Mouse (Mus musculus) kidney, adult 2 months (tissue): Measurements from ENCODE around the gene Fbxl12. TPM values are rescaled to one million over a fixed set of nuclear protein-coding genes. Genes with fewer than 3 reads are reported as not detected.

ENCODE experiments used
- DNase-seq: peaks from one replicate; pipeline ENCODE4 v3.0.0; 2021
- H3K27ac ChIP-seq: fragments of 200-500 bp; 2 replicates; pipeline ENCODE4 v1.5.1; 2012; ENCODE audit warnings: low read depth, low read length, control low read depth, inconsistent platforms; ENCODE audit not compliant: insufficient read depth
- H3K27me3 ChIP-seq: fragments of 200-500 bp; replicated peaks from 2 replicates; pipeline ENCODE4 v1.6.1; 2012; ENCODE audit warnings: mild to moderate bottlenecking, moderate library complexity, low read length, inconsistent platforms; ENCODE audit not compliant: control insufficient read depth, insufficient read depth
- H3K36me3 ChIP-seq: fragments of 200-500 bp; 2 replicates; pipeline ENCODE4 v1.6.1; 2012; ENCODE audit warnings: mild to moderate bottlenecking, moderate library complexity, low read length, inconsistent platforms; ENCODE audit not compliant: control insufficient read depth, insufficient read depth
- H3K4me1 ChIP-seq: fragments of 200-500 bp; 2 replicates; pipeline ENCODE4 v1.6.1; 2011; ENCODE audit warnings: low read length; ENCODE audit not compliant: control insufficient read depth, insufficient read depth
- H3K4me3 ChIP-seq: fragments of 200-500 bp; 2 replicates; pipeline ENCODE4 v1.5.1; 2011; ENCODE audit warnings: mild to moderate bottlenecking, low read depth, low read length, control low read depth; ENCODE audit not compliant: insufficient read depth
- CTCF ChIP-seq: fragments of 200-500 bp; conservative IDR thresholded peaks from 2 replicates; pipeline ENCODE4 v1.5.1; 2011; ENCODE audit warnings: low read depth, mild to moderate bottlenecking, control low read depth, low read length, moderate library complexity, mixed read lengths; ENCODE audit not compliant: insufficient read depth, insufficient read length
- POLR2A ChIP-seq: fragments of 200-500 bp; IDR thresholded peaks from one replicate; pipeline ENCODE4 v1.6.1; 2011; ENCODE audit warnings: low read depth, low read length, control low read depth
- WGBS: fragments of 180-500 bp; shearing (Covaris S2); methylation state at CpG from one replicate; pipeline ENCODE4 v1.1.7; 2018; 5-methylcytosine and 5-hydroxymethylcytosine counted together
- polyA plus RNA-seq: library from polyadenylated mRNA; depleted of rRNA; stranded (reverse); fragments of >200 nt; gene quantifications from 2 replicates; pipeline ENCODE4 v1.2.3, GENCODE M21; 2012; rRNA removed

The Fbxl12 gene
- polyA plus RNA-seq, 1 experiment = 22.0 TPM

DNA sequence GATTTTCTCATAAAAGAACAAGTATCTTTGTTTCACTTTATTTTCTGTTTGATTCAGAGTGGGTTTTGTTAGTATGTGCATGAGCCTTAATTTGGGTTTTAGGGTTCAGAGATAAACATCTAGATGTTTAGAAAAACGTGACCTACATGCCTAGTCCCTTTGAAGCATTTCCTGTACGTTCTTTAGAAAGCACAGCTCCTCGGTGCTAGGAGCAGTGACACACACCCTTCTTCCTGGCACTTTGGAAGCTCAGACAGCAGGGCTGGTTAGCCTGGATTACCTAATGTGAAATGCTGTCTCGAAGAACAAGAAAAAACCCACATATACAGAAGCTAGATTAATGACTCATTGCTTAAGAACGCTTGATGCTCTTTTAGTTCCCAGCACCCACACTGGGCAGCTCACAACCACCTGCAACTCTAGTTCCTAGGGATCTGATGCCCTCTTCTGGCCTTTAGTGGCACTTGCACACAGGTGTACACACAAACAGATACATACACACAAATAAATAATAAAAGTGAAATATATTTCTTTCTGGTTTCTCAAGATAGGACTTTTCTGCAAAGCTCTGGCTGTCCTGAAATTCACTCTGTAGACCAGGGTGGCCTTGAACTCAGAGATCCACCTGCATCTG is 34.6 kb downstream of the Fbxl12 start:
- Histone ChIP-seq H3K36me3 (no peaks in the 10 kb centered on the region), H3K27ac (no peak overlapping the region), H3K27me3 (no peaks in the 10 kb centered on the region), H3K4me3 (no peak overlapping the region), H3K4me1 (0 out of 2 replicates have a peak, but pooled peaks cover 2% of the 10 kb centered on the region)
- 84% methylated on average over 5 of the region's 5 CpGs for WGBS
- no peak for TF ChIP-seq CTCF
- no peak for TF ChIP-seq POLR2A
- no peak for DNase-seq

- 0 out of 2 replicates have a peak, but pooled peaks cover 2% of the 10 kb centered on the region for H3K4me1 ChIP-seq
- WGBS = under 1% methylated on average over 57 of the region's 57 CpGs
- TF ChIP-seq POLR2A (peak; percentile 52), CTCF (no peak)
- DNase-seq = peak; percentile 92
- H3K27ac ChIP-seq = peak overlapping the region; percentile 100
- peak overlapping the region; percentile 79 for H3K4me3 ChIP-seq
- H3K27me3 ChIP-seq = no peaks in the 10 kb centered on the region
- no peaks in the 10 kb centered on the region for H3K36me3 ChIP-seq
Measured at GRCm38 (mm10) chr9:20607100-20607974, 37.2 kb downstream of the Fbxl12 start.

DNA sequence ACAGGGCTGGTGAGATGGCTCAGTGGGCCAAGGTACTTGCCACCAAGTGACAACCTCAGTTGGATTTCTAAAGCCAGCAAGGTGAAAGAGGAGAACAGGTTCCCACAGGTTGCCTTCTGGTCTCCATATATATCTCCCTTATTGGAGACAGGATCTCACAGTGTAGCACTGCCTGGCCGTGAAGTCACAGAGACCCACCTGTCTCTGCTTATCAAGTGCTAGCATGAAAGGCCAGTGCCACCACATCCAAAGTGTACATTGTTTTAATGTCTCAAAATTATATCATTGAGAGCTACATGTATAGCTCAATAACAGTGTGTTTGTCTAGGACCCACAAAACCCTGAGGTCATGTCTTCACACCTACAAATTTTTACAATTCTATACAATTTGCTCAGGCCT is 38.3 kb downstream of the Fbxl12 start:
- no peak overlapping the region for H3K27ac ChIP-seq
- no peaks in the 10 kb centered on the region for H3K36me3 ChIP-seq
- 98% methylated on average over 1 of the region's 1 CpGs for WGBS
- H3K4me1 ChIP-seq = 0 out of 2 replicates have a peak, but pooled peaks cover 2% of the 10 kb centered on the region
- H3K4me3 ChIP-seq = no peak overlapping the region
- DNase-seq = no peak
- TF ChIP-seq POLR2A = no peak
- no peak for TF ChIP-seq CTCF
- H3K27me3 ChIP-seq = no peaks in the 10 kb centered on the region

GRCm38 (mm10) chr9:20601270-20601669 is 43.3 kb downstream of the Fbxl12 start:
- Histone ChIP-seq H3K27me3 (no peaks in the 10 kb centered on the region), H3K27ac (no peak overlapping the region), H3K36me3 (no peaks in the 10 kb centered on the region), H3K4me1 (no peaks in the 10 kb centered on the region), H3K4me3 (no peak overlapping the region)
- no peak for DNase-seq
- TF ChIP-seq CTCF (no peak), POLR2A (no peak)
- WGBS = 82% methylated on average over 6 of the region's 6 CpGs

- no peaks in the 10 kb centered on the region for H3K4me1 ChIP-seq
- TF ChIP-seq CTCF (no peak), POLR2A (peak; percentile 9)
- peak within 1 kb of the TSS; percentile 87 for H3K4me3 ChIP-seq
- no peaks in the 10 kb centered on the region for H3K27me3 ChIP-seq
- H3K36me3 ChIP-seq = no peaks in the 10 kb centered on the region
- peak within 1 kb of the TSS; percentile 33; the same call in 1 of the 2 replicates for H3K27ac ChIP-seq
- DNase-seq = peak; percentile 100
- WGBS = under 1% methylated on average over 28 of the region's 30 CpGs
Measured at GRCm38 (mm10) chr9:20581175-20581634, 63.4 kb downstream of the Fbxl12 start, which contains the start of gene Zfp846. Zfp846 (plus strand) TSS chr9:20581291.

DNA sequence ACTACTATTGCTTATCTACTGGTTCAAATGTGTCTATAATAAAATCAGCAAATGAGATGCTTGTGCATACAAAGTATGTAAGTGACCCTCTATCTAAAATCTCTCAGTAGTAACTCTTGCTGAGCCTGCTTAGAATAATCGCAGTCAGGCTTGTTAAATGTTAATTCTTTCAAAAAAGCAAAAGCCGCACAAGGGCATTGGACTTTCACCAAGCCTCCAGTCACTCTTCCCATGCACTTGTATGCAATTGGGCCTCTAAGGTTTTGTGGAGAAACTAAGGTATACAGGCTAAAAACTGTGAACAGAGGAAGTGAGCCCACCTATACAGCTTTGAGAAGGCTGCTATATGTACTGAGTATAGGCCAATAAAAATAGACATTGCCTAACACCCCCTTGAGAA is 68.0 kb downstream of the Fbxl12 start:
- 62% methylated on average over 2 of the region's 2 CpGs for WGBS
- H3K4me3 ChIP-seq = no peak overlapping the region
- TF ChIP-seq CTCF (no peak), POLR2A (no peak)
- peak; percentile 66 for DNase-seq
- H3K36me3 ChIP-seq = no peaks in the 10 kb centered on the region
- no peaks in the 10 kb centered on the region for H3K27me3 ChIP-seq
- H3K27ac ChIP-seq = no peak overlapping the region
- H3K4me1 ChIP-seq = no peaks in the 10 kb centered on the region

- Histone ChIP-seq H3K36me3 (no peaks in the 10 kb centered on the region), H3K27ac (no peak overlapping the region), H3K4me1 (no peaks in the 10 kb centered on the region), H3K27me3 (no peaks in the 10 kb centered on the region), H3K4me3 (no peak overlapping the region)
- TF ChIP-seq CTCF (no peak), POLR2A (no peak)
- no peak for DNase-seq
Measured at GRCm38 (mm10) chr9:20571060-20571459, 73.5 kb downstream of the Fbxl12 start.

Other genes starting within 250 kb of the Fbxl12 start
- 1.5 and 2.2 TPM in 2 replicates for gene Zfp26, start 184.6 kb downstream of the Fbxl12 start, polyA plus RNA-seq
- gene Zfp426, start 152.0 kb downstream of the Fbxl12 start, polyA plus RNA-seq = 4.6 and 5.6 TPM in 2 replicates
- gene Zfp266, start 123.3 kb downstream of the Fbxl12 start, polyA plus RNA-seq = 4.7 and 6.6 TPM in 2 replicates
- 1.4 and 1.9 TPM in 2 replicates for gene Zfp846, start 63.5 kb downstream of the Fbxl12 start, polyA plus RNA-seq
- 450 and 657 TPM in 2 replicates for gene Ubl5, start 1.9 kb downstream of the Fbxl12 start, polyA plus RNA-seq
- 18.3 and 18.9 TPM in 2 replicates for gene Pin1, start 7.3 kb upstream of the Fbxl12 start, polyA plus RNA-seq
- gene Olfm2, start 101.6 kb upstream of the Fbxl12 start, polyA plus RNA-seq = 2.0 and 2.3 TPM in 2 replicates
- gene Col5a3, start 170.3 kb upstream of the Fbxl12 start, polyA plus RNA-seq = 2.1 and 3.0 TPM in 2 replicates
- not detected in 2 replicates for gene Rdh8, start 173.7 kb upstream of the Fbxl12 start, polyA plus RNA-seq
- 31.7 and 40.3 TPM in 2 replicates for gene A230050P20Rik, start 223.9 kb upstream of the Fbxl12 start, polyA plus RNA-seq
- gene Angptl6, start 235.0 kb upstream of the Fbxl12 start, polyA plus RNA-seq = 3.6 and 4.0 TPM in 2 replicates
- 28.3 and 31.2 TPM in 2 replicates for gene Ppan, start 243.4 kb upstream of the Fbxl12 start, polyA plus RNA-seq